Mouse (Mus musculus) liver, embryonic 11.5 days (tissue): ENCODE results near the gene Abcd3. TPM values are rescaled to one million over a fixed set of nuclear protein-coding genes. Genes with fewer than 3 reads are reported as not detected.
A peak's percentile ranks its signal among the peaks of the same experiment; 100 is the strongest.

Experiments used
- ATAC-seq: fragments of 200-750 bp; cut with Nextera tagmentation; replicated peaks from 2 replicates; pipeline ENCODE4 v1.8.0; 2017; ENCODE audit warnings: moderate number of reproducible peaks, mild to moderate bottlenecking, moderate TSS enrichment, moderate library complexity; ENCODE audit not compliant: low FRiP score
- DNase-seq: peaks from one replicate; pipeline ENCODE4 v3.0.0-alpha.2; 2017; ENCODE audit warnings: low spot score
- H3K27ac ChIP-seq: fragments of 300-500 bp; sonication (generic); 2 replicates; pipeline ENCODE4 v1.5.1; 2014; ENCODE audit warnings: mild to moderate bottlenecking, low read depth, low read length, control low read depth
- H3K27me3 ChIP-seq: fragments of 300-500 bp; sonication (generic); replicated peaks from 2 replicates; pipeline ENCODE4 v1.6.1; 2014; ENCODE audit warnings: low read length, mixed read lengths; ENCODE audit not compliant: control insufficient read depth, insufficient read depth
- H3K36me3 ChIP-seq: fragments of 300-500 bp; sonication (generic); 2 replicates; pipeline ENCODE4 v1.6.1; 2014; ENCODE audit warnings: mild to moderate bottlenecking, low read length, moderate library complexity, mixed read lengths; ENCODE audit not compliant: control insufficient read depth, insufficient read depth
- H3K4me1 ChIP-seq: fragments of 300-500 bp; sonication (generic); replicated peaks from 2 replicates; pipeline ENCODE4 v1.6.1; 2014; ENCODE audit warnings: low read length, mixed read lengths; ENCODE audit not compliant: control insufficient read depth, insufficient read depth
- H3K4me2 ChIP-seq: fragments of 300-500 bp; sonication (generic); 2 replicates; pipeline ENCODE4 v1.6.1; 2014; ENCODE audit warnings: mild to moderate bottlenecking, control low read depth, moderate library complexity
- H3K4me3 ChIP-seq: fragments of 300-500 bp; sonication (generic); 2 replicates; pipeline ENCODE4 v1.5.1; 2014; ENCODE audit warnings: low read depth, low read length, control low read depth
- H3K9ac ChIP-seq: fragments of 300-500 bp; sonication (generic); 2 replicates; pipeline ENCODE4 v1.6.1; 2014; ENCODE audit warnings: low read depth, low read length, control low read depth
- H3K9me3 ChIP-seq: fragments of 300-500 bp; sonication (generic); 2 replicates; pipeline ENCODE4 v1.6.1; 2016; ENCODE audit warnings: low read length, inconsistent platforms, mixed read lengths; ENCODE audit not compliant: control insufficient read depth
- WGBS: fragments of 180-500 bp; shearing (Covaris S2); extraction: QIAGEN DNeasy Blood & Tissue Kit; methylation state at CpG from one replicate; pipeline ENCODE4 v1.1.7; 2014; 5-methylcytosine and 5-hydroxymethylcytosine counted together
- polyA plus RNA-seq: library from polyadenylated mRNA; unstranded; fragments of >200 nt; fragmentation: Nextera tagmentation; extraction: Ambion mirVana; gene quantifications from 2 replicates; pipeline ENCODE4 v1.2.1, GENCODE M21; 2014

The Abcd3 gene
- polyA plus RNA-seq, 1 experiment from 2014 or later: 41.5 TPM

GRCm38 (mm10) chr3:121738742-121739342 lies 76.3 kb downstream of the Abcd3 start:
- DNase-seq (no peak), ATAC-seq (no peak)
- Histone ChIP-seq H3K4me3 (no peak overlapping the region), H3K9me3 (no peaks in the 10 kb centered on the region), H3K27ac (no peak overlapping the region), H3K4me1 (peaks cover 14% of the 10 kb centered on the region; the same call in 1 of the 2 replicates), H3K4me2 (no peak overlapping the region), H3K27me3 (no peaks in the 10 kb centered on the region), H3K36me3 (no peaks in the 10 kb centered on the region), H3K9ac (no peak overlapping the region)
- WGBS: 64% methylated on average over 9 of the region's 9 CpGs

GRCm38 (mm10) chr3:121737901-121738300 lies 77.2 kb downstream of the Abcd3 start:
- H3K9ac ChIP-seq: no peak overlapping the region
- H3K4me1 ChIP-seq: peaks cover 14% of the 10 kb centered on the region; the same call in 1 of the 2 replicates
- DNase-seq (no peak), ATAC-seq (no peak)
- H3K9me3 ChIP-seq: no peaks in the 10 kb centered on the region
- no peaks in the 10 kb centered on the region for H3K27me3 ChIP-seq
- WGBS: 55% methylated on average over 2 of the region's 2 CpGs
- no peak overlapping the region for H3K27ac ChIP-seq
- no peaks in the 10 kb centered on the region for H3K36me3 ChIP-seq
- no peak overlapping the region for H3K4me3 ChIP-seq
- H3K4me2 ChIP-seq: no peak overlapping the region

- ATAC-seq (no peak), DNase-seq (no peak)
- Histone ChIP-seq H3K36me3 (no peaks in the 10 kb centered on the region), H3K4me1 (peaks cover 14% of the 10 kb centered on the region; the same call in 1 of the 2 replicates), H3K9ac (no peak overlapping the region), H3K27ac (no peak overlapping the region), H3K4me3 (no peak overlapping the region), H3K9me3 (no peaks in the 10 kb centered on the region), H3K4me2 (no peak overlapping the region), H3K27me3 (no peaks in the 10 kb centered on the region)
- WGBS: 30% methylated on average over 1 of the region's 1 CpGs
Measured at GRCm38 (mm10) chr3:121737453-121737852, 77.6 kb downstream of the Abcd3 start.

- H3K4me1 ChIP-seq: peaks cover 14% of the 10 kb centered on the region; the same call in 1 of the 2 replicates
- no peak overlapping the region for H3K9ac ChIP-seq
- no peaks in the 10 kb centered on the region for H3K36me3 ChIP-seq
- no peaks in the 10 kb centered on the region for H3K9me3 ChIP-seq
- H3K27ac ChIP-seq: no peak overlapping the region
- 38% methylated on average over 18 of the region's 18 CpGs for WGBS
- DNase-seq: peak; percentile 65
- H3K4me3 ChIP-seq: no peak overlapping the region
- H3K27me3 ChIP-seq: no peaks in the 10 kb centered on the region
- no peak overlapping the region for H3K4me2 ChIP-seq
- ATAC-seq: no peak
Measured at GRCm38 (mm10) chr3:121736025-121736744, 78.9 kb downstream of the Abcd3 start.

- ATAC-seq (no peak), DNase-seq (no peak)
- no peak overlapping the region for H3K27ac ChIP-seq
- H3K36me3 ChIP-seq: no peaks in the 10 kb centered on the region
- WGBS: 76% methylated on average over 7 of the region's 7 CpGs
- no peak overlapping the region for H3K9ac ChIP-seq
- H3K4me1 ChIP-seq: peaks cover 14% of the 10 kb centered on the region; the same call in 1 of the 2 replicates
- no peak overlapping the region for H3K4me2 ChIP-seq
- no peaks in the 10 kb centered on the region for H3K9me3 ChIP-seq
- H3K27me3 ChIP-seq: no peaks in the 10 kb centered on the region
- H3K4me3 ChIP-seq: no peak overlapping the region
Measured at GRCm38 (mm10) chr3:121735542-121735941, 79.6 kb downstream of the Abcd3 start.

- no peak overlapping the region for H3K27ac ChIP-seq
- ATAC-seq (no peak), DNase-seq (no peak)
- no peak overlapping the region for H3K4me2 ChIP-seq
- H3K4me1 ChIP-seq: no peaks in the 10 kb centered on the region
- H3K9me3 ChIP-seq: no peaks in the 10 kb centered on the region
- no peaks in the 10 kb centered on the region; the same call in 1 of the 2 replicates for H3K27me3 ChIP-seq
- 48% methylated on average over 4 of the region's 4 CpGs for WGBS
- no peaks in the 10 kb centered on the region for H3K36me3 ChIP-seq
- H3K9ac ChIP-seq: no peak overlapping the region
- H3K4me3 ChIP-seq: no peak overlapping the region
Measured at GRCm38 (mm10) chr3:121729678-121730077, 85.4 kb downstream of the Abcd3 start.

GRCm38 (mm10) chr3:121725651-121726050 lies 89.5 kb downstream of the Abcd3 start:
- no peaks in the 10 kb centered on the region for H3K36me3 ChIP-seq
- H3K4me3 ChIP-seq: no peak overlapping the region
- H3K27me3 ChIP-seq: peaks cover 31% of the 10 kb centered on the region
- no peak overlapping the region for H3K9ac ChIP-seq
- no peaks in the 10 kb centered on the region; the same call in 1 of the 2 replicates for H3K4me1 ChIP-seq
- no peak overlapping the region for H3K4me2 ChIP-seq
- H3K9me3 ChIP-seq: no peaks in the 10 kb centered on the region
- DNase-seq (no peak), ATAC-seq (no peak)
- no peak overlapping the region for H3K27ac ChIP-seq
- 85% methylated on average over 10 of the region's 10 CpGs for WGBS

- no peak overlapping the region for H3K4me2 ChIP-seq
- DNase-seq (no peak), ATAC-seq (no peak)
- H3K36me3 ChIP-seq: no peaks in the 10 kb centered on the region
- WGBS: 47% methylated on average over 12 of the region's 12 CpGs
- H3K27me3 ChIP-seq: peaks cover 31% of the 10 kb centered on the region
- H3K27ac ChIP-seq: no peak overlapping the region
- no peaks in the 10 kb centered on the region; the same call in 1 of the 2 replicates for H3K4me1 ChIP-seq
- H3K9ac ChIP-seq: no peak overlapping the region
- H3K9me3 ChIP-seq: no peaks in the 10 kb centered on the region
- H3K4me3 ChIP-seq: no peak overlapping the region
Measured at GRCm38 (mm10) chr3:121724553-121724952, 90.5 kb downstream of the Abcd3 start.
